Mouse (Mus musculus) midbrain, embryonic 11.5 days (tissue): ENCODE measurements at regions not wholly inside any gene's neighbourhood (a gene's known extent, or its start where the extent isn't known, plus 50 kb on each side); places are given as distances from the start of the nearest gene placed in this dataset.

Source experiments
- ATAC-seq: fragments of 200-750 bp; cut with Nextera tagmentation; 2 replicates; pipeline ENCODE4 v1.8.0; 2017; ENCODE audit warnings: moderate TSS enrichment, moderate library complexity; ENCODE audit not compliant: low FRiP score
- DNase-seq: peaks from one replicate; pipeline ENCODE4 v3.0.0; 2015; ENCODE audit warnings: low spot score; ENCODE audit errors: missing footprints
- H3K27ac ChIP-seq: fragments of 300-500 bp; sonication (generic); 2 replicates; pipeline ENCODE4 v1.5.1; 2014; ENCODE audit warnings: low read depth, low read length
- H3K27me3 ChIP-seq: fragments of 300-500 bp; sonication (generic); 2 replicates; pipeline ENCODE4 v1.6.1; 2014; ENCODE audit warnings: mild to moderate bottlenecking, low read length, moderate library complexity, mixed read lengths; ENCODE audit not compliant: control insufficient read depth, insufficient read depth
- H3K36me3 ChIP-seq: fragments of 300-500 bp; sonication (generic); 2 replicates; pipeline ENCODE4 v1.6.1; 2014; ENCODE audit warnings: mild to moderate bottlenecking, low read length, moderate library complexity, mixed read lengths; ENCODE audit not compliant: control insufficient read depth, insufficient read depth
- H3K4me1 ChIP-seq: fragments of 300-500 bp; sonication (generic); 2 replicates; pipeline ENCODE4 v1.6.1; 2014; ENCODE audit warnings: low read length; ENCODE audit not compliant: control insufficient read depth, insufficient read depth
- H3K4me2 ChIP-seq: fragments of 300-500 bp; sonication (generic); 2 replicates; pipeline ENCODE4 v1.6.1; 2014; ENCODE audit warnings: mild to moderate bottlenecking, moderate library complexity
- H3K4me3 ChIP-seq: fragments of 300-500 bp; sonication (generic); 2 replicates; pipeline ENCODE4 v1.5.1; 2014; ENCODE audit warnings: low read depth, low read length
- H3K9ac ChIP-seq: fragments of 300-500 bp; sonication (generic); 2 replicates; pipeline ENCODE4 v1.6.1; 2014; ENCODE audit warnings: low read length
- H3K9me3 ChIP-seq: fragments of 300-500 bp; sonication (generic); 2 replicates; pipeline ENCODE4 v1.6.1; 2016; ENCODE audit warnings: low read length; ENCODE audit not compliant: control insufficient read depth
- WGBS: fragments of 180-500 bp; shearing (Covaris S2); extraction: QIAGEN DNeasy Blood & Tissue Kit; methylation state at CpG from one replicate; pipeline ENCODE4 v1.1.7; 2014; 5-methylcytosine and 5-hydroxymethylcytosine counted together

GRCm38 (mm10) chr10:118596206-118596605 is 155.4 kb downstream of the Ifng start:
- H3K27me3 ChIP-seq: no peaks in the 10 kb centered on the region
- ATAC-seq: no peak
- H3K27ac ChIP-seq: no peak overlapping the region
- H3K9ac ChIP-seq: no peak overlapping the region
- no peak overlapping the region for H3K4me2 ChIP-seq
- WGBS: 62% methylated on average over 8 of the region's 8 CpGs
- H3K4me3 ChIP-seq: no peak overlapping the region
- no peaks in the 10 kb centered on the region for H3K36me3 ChIP-seq
- H3K4me1 ChIP-seq: no peaks in the 10 kb centered on the region
- no peaks in the 10 kb centered on the region for H3K9me3 ChIP-seq
- DNase-seq: peak; percentile 44

- 86% methylated on average over 4 of the region's 4 CpGs for WGBS
- no peak overlapping the region for H3K4me3 ChIP-seq
- H3K4me1 ChIP-seq: no peaks in the 10 kb centered on the region
- H3K9ac ChIP-seq: no peak overlapping the region
- no peak overlapping the region for H3K4me2 ChIP-seq
- ATAC-seq: no peak
- H3K27ac ChIP-seq: no peak overlapping the region
- H3K27me3 ChIP-seq: no peaks in the 10 kb centered on the region
- no peaks in the 10 kb centered on the region for H3K9me3 ChIP-seq
- H3K36me3 ChIP-seq: no peaks in the 10 kb centered on the region
- no peak for DNase-seq
Observed at GRCm38 (mm10) chr10:118598497-118598896, 157.7 kb downstream of the Ifng start.

DNA sequence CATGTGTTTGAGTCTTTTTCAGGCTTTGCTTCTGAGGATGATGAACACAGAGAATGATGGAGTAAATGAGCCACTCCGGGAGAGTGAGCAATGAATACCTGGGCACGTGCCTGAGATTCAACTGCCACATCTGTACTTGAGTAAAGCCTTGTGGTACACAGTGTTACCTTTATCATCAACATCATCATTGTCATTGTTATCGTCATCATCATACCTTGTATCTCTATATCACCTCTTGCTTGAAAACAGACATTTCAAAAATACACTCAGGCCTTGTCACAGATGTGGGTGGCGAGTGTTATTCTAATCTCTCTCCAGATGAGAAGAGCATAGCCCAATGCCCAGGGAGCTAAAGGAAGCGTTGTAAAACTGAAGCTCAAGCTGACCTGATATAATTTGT is 158.4 kb downstream of the Ifng start:
- ATAC-seq (no peak), DNase-seq (no peak)
- no peaks in the 10 kb centered on the region for H3K4me1 ChIP-seq
- no peak overlapping the region for H3K4me3 ChIP-seq
- H3K27ac ChIP-seq: no peak overlapping the region
- H3K36me3 ChIP-seq: no peaks in the 10 kb centered on the region
- H3K27me3 ChIP-seq: no peaks in the 10 kb centered on the region
- WGBS: 90% methylated on average over 5 of the region's 5 CpGs
- H3K9me3 ChIP-seq: no peaks in the 10 kb centered on the region
- no peak overlapping the region for H3K9ac ChIP-seq
- H3K4me2 ChIP-seq: no peak overlapping the region

DNA sequence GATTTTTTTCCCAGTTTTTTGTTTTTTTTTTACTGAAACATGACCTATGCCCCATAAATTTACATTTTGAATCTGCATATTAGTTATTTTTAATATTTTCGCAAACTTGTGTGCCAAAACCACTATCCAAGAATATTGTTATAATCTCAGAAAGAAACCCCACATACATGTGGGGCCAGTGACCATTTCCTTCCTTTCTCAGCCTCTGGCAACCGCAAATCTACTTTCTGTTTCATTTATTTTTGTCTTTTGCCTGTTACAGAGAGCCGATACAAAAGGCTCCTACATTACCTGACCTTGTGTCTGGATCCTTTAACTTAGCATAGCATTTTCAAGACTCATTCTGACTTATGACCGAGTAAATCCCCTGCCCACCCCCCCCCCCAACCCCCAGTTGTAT is 158.8 kb downstream of the Ifng start:
- no peaks in the 10 kb centered on the region for H3K36me3 ChIP-seq
- H3K9me3 ChIP-seq: no peaks in the 10 kb centered on the region
- 86% methylated on average over 4 of the region's 4 CpGs for WGBS
- ATAC-seq (no peak), DNase-seq (peak; percentile 19)
- no peaks in the 10 kb centered on the region for H3K4me1 ChIP-seq
- H3K27ac ChIP-seq: no peak overlapping the region
- no peak overlapping the region for H3K4me3 ChIP-seq
- H3K9ac ChIP-seq: no peak overlapping the region
- H3K27me3 ChIP-seq: no peaks in the 10 kb centered on the region
- no peak overlapping the region for H3K4me2 ChIP-seq

DNA sequence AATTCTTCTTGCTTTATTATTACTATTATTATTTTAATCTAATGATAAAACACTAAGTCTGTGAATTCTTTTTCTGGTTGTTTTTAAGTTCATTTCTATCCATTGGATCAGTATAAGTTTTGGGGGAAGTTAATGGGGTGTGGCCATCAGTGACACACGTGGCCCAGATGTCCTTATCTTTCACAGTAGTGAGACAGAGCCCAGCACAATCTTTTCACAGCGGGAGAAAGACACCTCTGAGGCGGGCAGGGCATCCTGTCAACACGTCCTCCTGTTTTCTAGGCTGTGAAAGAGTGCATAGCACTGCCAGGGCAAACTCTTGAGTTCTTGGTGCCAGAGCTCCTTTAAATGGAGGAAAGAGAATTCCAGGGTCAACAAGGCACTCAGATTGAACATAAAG is 162.1 kb downstream of the Ifng start:
- Histone ChIP-seq H3K4me2 (no peak overlapping the region), H3K27me3 (no peaks in the 10 kb centered on the region), H3K9me3 (no peaks in the 10 kb centered on the region), H3K4me1 (no peaks in the 10 kb centered on the region), H3K27ac (no peak overlapping the region), H3K36me3 (no peaks in the 10 kb centered on the region), H3K9ac (no peak overlapping the region), H3K4me3 (no peak overlapping the region)
- DNase-seq: no peak
- no peak for ATAC-seq
- 74% methylated on average over 4 of the region's 4 CpGs for WGBS

DNA sequence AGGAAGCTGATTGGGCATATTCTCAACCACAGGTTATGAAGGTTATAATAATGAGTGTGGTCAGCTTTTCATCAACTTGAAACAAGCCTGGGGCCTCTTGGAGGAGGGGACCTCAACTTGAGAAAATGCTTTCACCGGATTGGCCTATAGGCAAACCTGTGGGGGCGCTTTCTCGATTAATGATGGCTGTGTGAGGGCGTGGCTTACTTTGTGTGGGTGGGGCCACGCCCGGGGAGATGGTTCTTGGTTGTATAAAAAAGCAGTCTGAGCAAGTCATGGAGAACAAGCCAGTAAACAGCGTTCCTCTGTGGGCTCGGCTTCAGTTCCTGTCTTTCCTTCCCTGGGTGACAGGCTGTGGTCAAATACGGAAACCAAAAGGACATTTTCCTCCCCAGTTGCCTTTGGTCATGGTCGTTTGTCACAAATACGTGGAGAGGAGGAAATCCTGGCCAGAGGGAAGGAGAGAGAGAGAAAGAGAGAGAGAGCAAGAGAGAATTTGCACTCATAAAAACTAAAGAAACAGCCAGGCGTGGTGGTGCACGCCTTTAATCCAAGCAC is 163.1 kb downstream of the Ifng start:
- H3K4me3 ChIP-seq: no peak overlapping the region
- 86% methylated on average over 13 of the region's 13 CpGs for WGBS

GRCm38 (mm10) chr10:118605156-118605821 is 164.4 kb downstream of the Ifng start:
- no peak overlapping the region for H3K27ac ChIP-seq
- no peak overlapping the region for H3K9ac ChIP-seq
- WGBS: 84% methylated on average over 10 of the region's 10 CpGs
- peak; percentile 59 for DNase-seq
- no peaks in the 10 kb centered on the region for H3K4me1 ChIP-seq
- H3K4me3 ChIP-seq: no peak overlapping the region
- H3K4me2 ChIP-seq: no peak overlapping the region
- no peaks in the 10 kb centered on the region for H3K27me3 ChIP-seq
- ATAC-seq: no peak
- no peaks in the 10 kb centered on the region for H3K9me3 ChIP-seq
- no peaks in the 10 kb centered on the region for H3K36me3 ChIP-seq

More for the DNA sequence above, 163.1 kb downstream of the Ifng start:
- DNase-seq: peak; percentile 54
- Histone ChIP-seq H3K27me3 (no peaks in the 10 kb centered on the region), H3K9me3 (no peaks in the 10 kb centered on the region), H3K4me1 (no peaks in the 10 kb centered on the region), H3K9ac (no peak overlapping the region), H3K4me2 (no peak overlapping the region), H3K27ac (no peak overlapping the region), H3K36me3 (no peaks in the 10 kb centered on the region)
- ATAC-seq: no peak

DNA sequence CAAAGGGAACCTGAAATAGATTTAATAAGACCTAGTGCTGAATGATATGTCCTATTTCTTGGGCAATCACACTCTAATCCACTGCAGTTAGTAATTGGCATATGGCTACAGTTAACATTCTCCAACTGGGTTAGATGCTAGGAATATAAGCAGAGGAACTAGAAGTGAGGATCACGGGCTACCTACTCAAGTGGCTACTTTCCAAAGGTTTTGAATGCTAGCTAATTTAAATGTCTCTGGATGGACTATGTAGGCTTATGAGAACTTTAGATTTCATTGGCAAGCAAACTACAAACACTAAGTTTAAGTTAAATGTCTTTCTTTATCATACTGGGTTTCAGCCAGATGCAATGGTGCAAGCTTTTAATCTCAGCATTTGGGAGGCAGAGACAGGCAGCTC is 166.6 kb downstream of the Ifng start:
- H3K4me1 ChIP-seq: no peaks in the 10 kb centered on the region
- no peak overlapping the region for H3K9ac ChIP-seq
- WGBS: 85% methylated on average over 1 of the region's 1 CpGs
- H3K27ac ChIP-seq: no peak overlapping the region
- no peak for DNase-seq
- H3K4me2 ChIP-seq: no peak overlapping the region
- H3K9me3 ChIP-seq: no peaks in the 10 kb centered on the region
- H3K27me3 ChIP-seq: no peaks in the 10 kb centered on the region
- H3K36me3 ChIP-seq: no peaks in the 10 kb centered on the region
- H3K4me3 ChIP-seq: no peak overlapping the region
- no peak for ATAC-seq

GRCm38 (mm10) chr10:118608376-118609145 is 167.7 kb downstream of the Ifng start:
- WGBS: 69% methylated on average over 4 of the region's 4 CpGs
- Histone ChIP-seq H3K27me3 (no peaks in the 10 kb centered on the region), H3K4me1 (no peaks in the 10 kb centered on the region), H3K4me3 (no peak overlapping the region), H3K36me3 (no peaks in the 10 kb centered on the region), H3K4me2 (no peak overlapping the region), H3K27ac (no peak overlapping the region), H3K9ac (no peak overlapping the region), H3K9me3 (no peaks in the 10 kb centered on the region)
- DNase-seq: peak; percentile 66
- ATAC-seq: no peak
